Mouse (Mus musculus) kidney, adult 2 months (tissue): ENCODE measurements at regions not wholly inside any gene's neighbourhood (a gene's known extent, or its start where the extent isn't known, plus 50 kb on each side); places are given as distances from the start of the nearest gene placed in this dataset.

Source experiments
- CTCF ChIP-seq: fragments of 200-500 bp; conservative IDR thresholded peaks from 2 replicates; pipeline ENCODE4 v1.5.1; 2011; ENCODE audit warnings: low read depth, mild to moderate bottlenecking, control low read depth, low read length, moderate library complexity, mixed read lengths; ENCODE audit not compliant: insufficient read depth, insufficient read length
- POLR2A ChIP-seq: fragments of 200-500 bp; IDR thresholded peaks from one replicate; pipeline ENCODE4 v1.6.1; 2011; ENCODE audit warnings: low read depth, low read length, control low read depth

DNA sequence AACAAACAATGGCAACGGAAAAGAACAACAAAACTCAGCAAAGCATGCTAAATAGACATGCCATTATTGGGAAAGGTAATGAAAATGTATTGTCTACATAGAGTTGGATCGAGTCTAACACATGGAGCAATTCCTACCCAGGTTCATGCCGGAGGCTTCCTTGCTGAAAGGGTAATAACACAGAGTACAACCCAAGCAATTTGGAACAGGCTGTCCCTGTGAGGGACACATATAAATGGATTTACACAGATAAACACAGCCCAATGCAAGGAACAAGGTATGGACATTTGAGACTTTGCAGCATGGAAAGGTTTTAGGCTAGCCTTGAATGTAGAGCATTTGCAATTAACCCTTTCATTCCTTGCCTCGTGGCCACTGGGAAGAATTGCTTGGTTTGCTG, 158.6 kb upstream of the Gm11146 start:
- TF ChIP-seq CTCF = no peak
- TF ChIP-seq POLR2A = no peak
